Comparison of ENCODE assay signal across 8 mouse cellular contexts in the genomic region with DNA sequence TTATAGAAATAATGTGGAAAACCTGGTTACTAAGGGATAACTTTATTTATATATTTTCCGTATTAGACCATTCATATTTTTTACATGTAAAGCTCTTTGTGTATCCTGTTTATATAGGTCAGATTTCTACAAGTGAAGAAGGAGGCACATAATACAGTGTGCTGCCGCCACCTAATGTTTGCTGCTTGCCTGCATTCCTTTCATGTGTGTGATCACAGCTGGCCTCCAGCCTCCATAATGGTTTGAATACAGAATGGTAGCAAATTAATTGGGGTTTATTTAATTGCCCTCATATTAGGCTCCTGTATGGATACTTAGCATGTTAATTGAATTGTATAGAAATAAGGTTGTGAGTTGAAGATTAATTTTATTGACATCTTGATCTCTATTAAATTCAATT.
DNase-seq lines count a peak whose midpoint lies in the region; ATAC-seq and TF ChIP-seq lines count a peak whose summit lies in the region.

No protein-coding gene starts in this region.

- H3K9ac ChIP-seq in liver, postnatal 0 days (replicated peaks) = no peak overlapping the region
- H3K9ac ChIP-seq in liver, embryonic 12.5 days = no peak overlapping the region

- no peaks in the 10 kb centered on the region for H3K9me3 ChIP-seq in liver, postnatal 0 days (ENCODE audit: low read length)
- H3K9me3 ChIP-seq in liver, embryonic 12.5 days (replicated peaks) = no peaks in the 10 kb centered on the region

- no peak overlapping the region for H3K4me2 ChIP-seq in liver, postnatal 0 days (ENCODE audit: low read depth, low read length)
- no peak overlapping the region for H3K4me2 ChIP-seq in liver, embryonic 12.5 days

- DNase-seq in embryo, embryonic 10 days (ENCODE audit: low spot score) = peak; percentile 57
- DNase-seq in embryo, embryonic 9.5 days (ENCODE audit: extremely low spot score) = no peak
- no peak for DNase-seq in liver, postnatal 0 days
- DNase-seq in lung, postnatal 14 days = peak; percentile 62
- DNase-seq in urinary bladder, postnatal 25 days (ENCODE audit: low spot score) = no peak
- DNase-seq in c-Kit-positive CD71-positive TER-119-positive erythroid progenitor cells, embryonic 14.5 days (ENCODE audit: low spot score) = no peak

- TF ChIP-seq CTCF in liver, postnatal 0 days (IDR thresholded peaks at IDR 0.05; ENCODE audit: low read depth) = peak; percentile 64
- peak; percentile 51; the same call in 1 of the 2 replicates for TF ChIP-seq CTCF in embryonic fibroblast, embryonic 13.5 days (IDR thresholded peaks at IDR 0.05; ENCODE audit: borderline replicate concordance, insufficient read depth, low read length)

- H3K27me3 ChIP-seq in liver, postnatal 0 days (ENCODE audit: insufficient read depth, low read length) = no peaks in the 10 kb centered on the region
- no peaks in the 10 kb centered on the region for H3K27me3 ChIP-seq in liver, embryonic 12.5 days (replicated peaks)

- ATAC-seq in liver, postnatal 0 days = no peak
- no peak for ATAC-seq in liver, embryonic 12.5 days

- H3K36me3 ChIP-seq in liver, postnatal 0 days (replicated peaks; ENCODE audit: insufficient read depth, low read length) = no peaks in the 10 kb centered on the region
- H3K36me3 ChIP-seq in liver, embryonic 12.5 days = peaks cover 3% of the 10 kb centered on the region; the same call in 1 of the 2 replicates

- peaks cover 50% of the 10 kb centered on the region for H3K4me1 ChIP-seq in liver, postnatal 0 days (ENCODE audit: insufficient read depth)
- peaks cover 68% of the 10 kb centered on the region for H3K4me1 ChIP-seq in liver, embryonic 12.5 days
- peaks cover 21% of the 10 kb centered on the region for H3K4me1 ChIP-seq in embryonic fibroblast, embryonic 13.5 days (ENCODE audit: control insufficient read depth, insufficient read depth, low read length)

- TF ChIP-seq EP300 in liver, postnatal 0 days (IDR thresholded peaks at IDR 0.05; ENCODE audit: low read depth) = no peak

- no peak overlapping the region for H3K27ac ChIP-seq in liver, postnatal 0 days (ENCODE audit: low read depth)
- no peak overlapping the region for H3K27ac ChIP-seq in liver, embryonic 12.5 days
- H3K27ac ChIP-seq in embryonic fibroblast, embryonic 13.5 days (ENCODE audit: insufficient read depth, low read length) = no peak overlapping the region

- 67% methylated on average over 2 of the region's 2 CpGs for WGBS in liver, postnatal 0 days (ENCODE audit: insufficient replicate concordance)
- WGBS in liver, embryonic 12.5 days (ENCODE audit: insufficient replicate concordance) = 70% methylated on average over 2 of the region's 2 CpGs

- no peak overlapping the region for H3K4me3 ChIP-seq in liver, postnatal 0 days (ENCODE audit: low read depth, low read length)
- H3K4me3 ChIP-seq in liver, embryonic 12.5 days = no peak overlapping the region
- no peak overlapping the region for H3K4me3 ChIP-seq in embryonic fibroblast, embryonic 13.5 days (ENCODE audit: insufficient read depth, low read length)

- no peak for TF ChIP-seq POLR2A in embryonic fibroblast, embryonic 13.5 days (IDR thresholded peaks at IDR 0.05; ENCODE audit: low read depth, low read length)

Comparison
In these comparisons a context has a peak if more than half of its experiments do, and no peak if none do; other contexts are left out.
1. DNase-seq: peak in embryo, embryonic 10 days (single experiment) and lung, postnatal 14 days (single experiment); none in embryo, embryonic 9.5 days (single experiment), liver, postnatal 0 days (single experiment), urinary bladder, postnatal 25 days (single experiment) and c-Kit-positive CD71-positive TER-119-positive erythroid progenitor cells, embryonic 14.5 days (single experiment).